Mouse (Mus musculus) heart, adult 9 months (tissue): ENCODE results near the gene Gm21958.
"Not testable (repeated sequence)": the region's sequence is repeated elsewhere in the genome, so short reads cannot be mapped to it uniquely, and the experiment has no call there.

Experiments used
- DNase-seq, 2 experiments: peaks; one replicate each; pipeline ENCODE4 v3.0.0; 2022; ENCODE audit warnings: low spot score in 2 of 2

The Gm21958 gene

GRCm38 (mm10) chr3:54723741-54724500 is 9.8 kb upstream of the Gm21958 start:
- no peak for DNase-seq

GRCm38 (mm10) chr3:54718947-54719346 is 4.8 kb upstream of the Gm21958 start:
- no peak for DNase-seq

DNA sequence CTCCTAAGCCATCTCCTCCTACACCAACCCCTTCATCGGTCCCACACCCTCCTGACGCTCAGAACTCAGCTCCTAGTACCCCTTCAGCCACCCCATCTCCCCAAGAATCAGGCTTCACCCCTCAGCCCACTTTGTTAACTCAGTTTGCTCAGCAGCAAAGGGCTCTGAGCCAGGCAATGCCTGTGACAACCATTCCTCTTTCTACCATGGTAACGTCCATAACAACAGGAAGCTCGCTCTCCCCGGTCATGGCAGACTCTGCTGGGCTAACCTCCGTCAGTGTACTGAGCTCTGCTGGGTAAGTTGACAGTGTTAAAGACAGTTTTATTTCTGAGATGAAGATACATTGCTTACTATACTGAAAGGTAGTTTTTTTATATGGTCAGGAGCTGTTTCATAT is 3.2 kb upstream of the Gm21958 start:
- DNase-seq, result no peak

DNA sequence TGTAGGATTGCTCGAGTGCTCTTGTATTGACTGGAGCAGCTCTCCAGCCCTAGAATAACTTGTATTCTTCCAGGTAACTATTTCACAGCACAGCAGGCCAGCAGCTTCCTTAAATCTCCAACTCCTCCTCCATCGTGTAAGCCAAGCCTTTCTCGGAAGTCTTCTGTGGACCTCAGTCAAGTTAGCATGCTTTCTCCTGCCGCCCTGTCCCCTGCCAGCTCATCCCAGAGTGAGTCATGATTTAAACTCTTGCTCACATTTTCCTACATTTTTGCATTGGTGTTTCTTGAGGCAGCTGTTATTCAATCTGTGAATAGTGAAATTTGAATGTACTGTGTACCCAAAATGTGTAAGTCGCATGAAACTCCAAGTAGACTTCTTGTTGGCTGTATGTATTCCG is 1.3 kb upstream of the Gm21958 start:
- DNase-seq, result no peak

GRCm38 (mm10) chr3:54708972-54709371 is 5.2 kb downstream of the Gm21958 start:
- peak in 1 of 2 experiments; percentile 15 for DNase-seq

DNA sequence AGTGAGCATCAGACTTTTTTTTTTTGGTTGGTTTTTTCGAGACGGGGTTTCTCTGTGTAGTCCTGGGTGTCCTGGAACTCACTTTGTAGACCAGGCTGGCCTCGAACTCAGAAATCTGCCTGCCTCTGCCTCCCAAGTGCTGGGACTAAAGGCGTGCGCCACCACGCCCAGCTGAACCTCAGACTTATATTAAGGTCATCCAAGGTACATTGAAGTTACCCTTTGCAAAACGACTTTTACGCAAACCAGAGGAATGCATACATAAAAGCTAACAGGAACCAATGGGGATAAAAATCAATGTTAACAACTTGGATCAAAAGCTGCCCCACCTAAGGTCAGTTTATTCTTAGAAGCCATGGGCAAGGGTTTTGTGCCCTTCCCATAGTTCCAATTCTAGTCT is 10.0 kb downstream of the Gm21958 start:
- DNase-seq, result not testable (repeated sequence)

DNA sequence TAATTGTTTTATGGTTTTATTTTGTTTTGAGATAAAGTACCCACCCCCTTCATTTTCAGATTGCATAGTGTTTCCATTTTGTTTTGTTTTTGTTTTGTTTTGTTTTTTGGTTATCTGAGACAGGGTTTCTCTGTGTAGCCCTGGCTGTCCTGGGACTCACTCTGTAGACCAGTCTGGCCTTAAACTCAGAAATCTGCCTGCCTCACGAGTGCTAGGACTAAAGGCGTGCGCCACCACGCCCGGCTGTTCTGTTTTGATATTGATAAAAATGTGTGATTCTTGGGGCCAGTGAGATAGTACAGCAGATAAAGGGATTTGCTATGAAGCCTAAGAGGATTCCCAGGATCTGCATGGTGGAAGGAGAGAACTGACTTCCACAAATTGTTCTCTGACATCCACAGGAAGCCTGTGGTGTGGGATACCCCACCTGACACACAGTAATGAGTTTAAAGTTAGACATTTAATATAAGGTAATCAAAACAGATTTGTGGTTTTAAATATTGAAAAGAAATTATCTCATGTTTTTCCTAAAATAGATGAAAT is 14.3 kb downstream of the Gm21958 start:
- DNase-seq, result no peak

DNA sequence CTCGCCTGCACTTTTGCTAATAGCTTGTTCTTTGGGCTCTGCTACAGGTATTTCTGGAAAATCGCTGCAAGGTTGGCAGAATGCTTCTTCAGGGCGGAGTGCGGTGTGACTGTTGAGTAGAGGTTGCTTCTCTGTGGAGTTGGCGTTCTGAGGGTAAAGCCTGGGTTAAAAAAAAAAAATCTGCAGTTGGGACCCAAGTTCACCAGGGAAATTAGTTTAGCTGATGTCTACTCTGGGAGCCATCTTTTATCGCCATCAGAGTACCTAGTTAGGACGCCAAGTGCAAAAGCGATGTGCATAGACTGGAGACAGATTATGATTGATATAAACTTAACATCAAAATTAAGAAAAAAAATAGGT is 21.1 kb downstream of the Gm21958 start:
- DNase-seq, result no peak

DNA sequence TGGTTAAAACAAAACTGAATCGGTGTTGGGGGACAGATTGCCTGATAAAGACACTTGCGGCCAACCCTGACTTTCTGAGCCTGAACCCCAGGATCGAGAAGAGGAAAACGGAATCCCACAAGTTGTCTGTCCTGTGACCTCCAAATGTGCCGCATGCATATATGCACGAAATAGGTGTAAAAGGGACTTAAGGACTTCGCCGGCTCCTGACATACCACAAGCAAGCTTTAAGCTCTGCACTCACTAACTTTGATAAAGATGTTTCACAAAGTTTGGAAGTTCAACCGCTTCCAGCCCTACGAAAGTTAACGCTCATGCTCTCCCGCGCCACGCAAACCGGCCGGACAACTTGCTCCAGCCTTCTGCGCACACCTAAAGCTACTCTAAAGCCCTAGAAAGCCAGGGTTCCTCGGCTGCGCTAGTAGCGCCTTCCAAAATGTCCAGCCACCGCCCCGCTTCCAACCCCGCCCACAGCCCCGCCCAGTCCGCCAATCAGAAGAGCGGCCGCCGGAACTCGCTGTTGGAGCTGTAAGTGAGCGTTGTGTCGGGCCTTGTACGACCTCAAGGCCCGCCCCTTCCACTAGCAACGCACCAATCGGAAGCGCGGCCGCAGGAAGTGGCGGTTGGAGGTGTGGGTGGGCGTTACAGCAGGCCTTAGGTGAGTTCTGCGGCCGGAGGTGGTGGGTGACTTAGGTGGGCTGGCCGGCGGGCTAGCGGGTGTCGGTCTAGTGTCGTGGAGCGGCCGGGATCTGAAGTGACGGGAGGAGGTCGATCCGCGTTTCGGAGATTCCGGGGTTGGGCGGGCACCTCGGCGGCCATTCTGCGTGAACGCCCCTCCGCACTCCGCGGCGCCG is 21.7 kb downstream of the Gm21958 start, which contains the start of gene Supt20:
Supt20 (plus strand) TSS at position 606 of the 854 bp plus-strand sequence.
- peak; percentile 93 to 94 for DNase-seq

DNA sequence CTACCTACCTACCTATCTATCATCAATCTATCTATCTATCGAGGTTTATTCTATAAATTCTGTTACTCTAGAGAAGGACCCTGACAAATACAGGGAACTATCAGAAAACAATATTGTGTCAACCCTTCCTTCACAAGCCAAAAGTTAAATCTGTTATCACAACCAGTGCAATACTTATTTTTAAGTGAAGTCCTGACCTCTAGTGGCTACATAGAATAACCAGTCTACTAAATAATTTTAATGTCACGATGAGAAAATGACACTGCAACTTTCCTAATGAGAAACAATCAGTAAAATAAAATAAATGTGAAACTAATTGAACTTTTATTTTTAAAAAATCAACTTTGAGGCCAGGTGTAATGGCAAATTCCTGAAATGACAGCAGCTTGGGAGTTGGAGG is 25.1 kb downstream of the Gm21958 start:
- DNase-seq, result no peak

GRCm38 (mm10) chr3:54687245-54687644 is 26.9 kb downstream of the Gm21958 start:
- DNase-seq, result no peak

DNA sequence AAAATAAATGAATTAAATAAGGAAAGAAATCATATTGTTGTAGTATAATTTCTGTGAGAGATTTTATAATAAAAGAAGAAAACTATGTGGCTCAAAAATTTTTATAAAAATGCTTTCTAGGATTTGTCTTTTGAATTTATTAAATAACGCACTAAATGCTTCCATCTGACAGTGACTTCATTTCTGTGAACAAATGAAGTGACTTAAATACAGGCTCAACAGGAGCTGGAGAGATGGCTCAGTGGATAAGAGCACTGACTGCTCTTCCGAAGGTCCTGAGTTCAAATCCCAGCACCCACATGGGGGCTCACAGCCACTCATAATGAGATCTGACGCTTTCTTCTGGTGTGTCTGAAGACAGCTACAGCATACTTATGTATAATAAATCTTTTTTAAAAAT is 29.0 kb downstream of the Gm21958 start:
- DNase-seq, result no peak

GRCm38 (mm10) chr3:54681310-54682204 is 32.6 kb downstream of the Gm21958 start:
- DNase-seq, result no peak

DNA sequence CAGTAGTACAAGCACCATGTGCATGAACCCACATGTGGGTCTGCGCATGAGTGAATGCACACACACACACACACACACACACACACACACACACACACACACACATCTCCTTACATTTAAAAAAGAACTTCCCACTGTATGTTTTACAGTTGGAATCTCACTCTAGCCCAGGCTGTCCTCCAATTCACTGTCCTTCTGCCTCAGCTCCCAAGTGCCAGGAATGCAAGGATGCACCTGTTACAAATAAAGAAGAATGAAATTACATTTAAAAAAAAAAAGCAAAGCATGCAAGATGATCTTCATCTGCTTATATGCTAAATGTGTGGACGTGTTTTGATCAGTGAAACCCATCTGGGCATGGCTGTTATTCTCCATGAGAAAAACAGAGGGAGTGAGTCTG is 37.3 kb downstream of the Gm21958 start:
- DNase-seq, result no peak

- DNase-seq, result peak in 1 of 2 experiments; percentile 36
Observed at GRCm38 (mm10) chr3:54672557-54673529, 41.3 kb downstream of the Gm21958 start.

DNA sequence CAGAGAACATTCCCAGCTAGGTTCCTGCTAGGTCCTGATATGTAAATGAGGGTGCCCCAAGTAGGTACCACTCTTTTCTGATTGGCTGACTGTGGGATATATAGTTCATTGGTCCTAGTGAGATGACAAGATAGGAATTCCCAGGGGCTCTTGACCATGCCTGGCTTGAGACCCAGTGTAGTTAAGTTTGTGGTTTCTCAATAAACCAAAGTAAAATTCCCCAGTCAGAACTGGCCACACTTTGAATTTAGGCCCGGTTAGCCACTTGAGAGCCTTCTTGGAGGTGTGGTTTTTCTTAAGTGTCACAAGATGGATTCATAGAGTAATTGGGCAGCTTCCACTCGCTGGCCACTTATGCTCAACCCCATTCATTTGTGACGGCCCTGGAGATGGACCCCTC is 42.0 kb downstream of the Gm21958 start:
- no peak for DNase-seq

DNA sequence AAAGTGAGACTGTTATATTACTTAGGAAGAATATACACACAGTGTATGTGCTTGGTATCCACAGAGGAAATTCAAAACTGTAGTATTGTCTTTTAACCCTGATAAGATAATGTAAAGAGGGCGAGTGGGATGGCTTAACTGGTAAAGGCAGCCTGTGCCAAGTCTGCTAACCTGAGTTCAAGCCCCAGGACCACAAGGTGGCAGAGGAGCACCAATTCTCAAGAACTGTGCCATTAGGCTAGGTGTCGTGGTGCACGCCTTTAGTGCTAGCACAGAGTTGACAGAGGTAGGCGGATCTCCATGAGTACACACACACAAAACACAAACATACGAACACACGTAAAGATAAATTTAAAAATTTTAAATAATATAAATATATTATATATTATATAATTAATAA is 44.6 kb downstream of the Gm21958 start:
- no peak for DNase-seq

DNA sequence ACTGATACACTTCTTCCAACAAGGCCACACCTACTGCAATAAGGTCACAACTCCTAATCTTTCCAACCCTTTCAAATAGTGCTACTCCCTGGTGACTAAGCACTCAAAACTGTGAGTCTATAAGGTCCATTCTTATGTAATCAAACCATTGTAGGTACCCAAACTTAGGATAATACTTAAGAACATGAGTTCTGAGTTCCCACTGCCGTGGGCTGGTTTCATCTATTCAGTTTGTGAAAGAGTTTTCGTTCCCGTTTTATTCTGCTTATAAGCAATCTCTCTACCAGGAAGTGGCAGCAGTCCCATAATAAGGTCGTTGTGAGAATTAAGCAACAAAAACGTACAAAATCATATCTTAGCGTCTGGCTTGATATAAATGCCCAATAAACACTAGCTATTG is 45.4 kb downstream of the Gm21958 start:
- no peak for DNase-seq

DNA sequence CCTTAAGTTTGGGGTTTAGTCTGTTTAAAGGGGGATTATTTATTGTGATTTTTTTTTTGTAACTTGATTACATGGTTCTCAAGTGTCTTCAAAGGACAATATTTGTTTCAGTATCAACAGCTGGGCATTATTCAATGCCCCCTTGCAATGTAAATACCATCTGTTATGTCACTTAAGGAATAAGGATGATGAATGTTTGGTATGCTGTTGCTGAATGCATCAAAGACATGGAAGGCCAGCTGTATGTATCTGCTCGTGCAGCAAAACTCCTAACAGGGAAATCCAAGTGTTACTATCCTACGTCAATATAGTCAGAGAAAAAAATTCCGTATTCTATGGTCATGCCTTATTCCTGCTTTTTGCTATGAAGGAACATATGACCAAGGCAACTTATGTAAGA is 46.0 kb downstream of the Gm21958 start:
- no peak for DNase-seq
